Mouse (Mus musculus) gastrocnemius, postnatal 14 days (tissue): ENCODE results near the gene Kti12. TPM values are rescaled to one million over a fixed set of nuclear protein-coding genes. Genes with fewer than 3 reads are reported as not detected.
A peak's percentile ranks its signal among the peaks of the same experiment; 100 is the strongest.

ENCODE experiments used
- DNase-seq: peaks from one replicate; pipeline ENCODE4 v3.0.0; 2021; ENCODE audit warnings: mixed read lengths
- intact Hi-C: fragments of 180-260 bp; cut with DNase I; formaldehyde crosslinking; loops from one replicate; pipeline ENCODE4 v1.15.1; 2025; ENCODE audit warnings: low total_unique reads
- total RNA-seq, 2 experiments: library from RNA; stranded (reverse); gene quantifications; 2 replicates each; pipeline ENCODE4 v1.2.3; 2021

Kti12 gene
- total RNA-seq, 2 experiments from 2014 or later, result 16.6 to 21.2 TPM

DNA sequence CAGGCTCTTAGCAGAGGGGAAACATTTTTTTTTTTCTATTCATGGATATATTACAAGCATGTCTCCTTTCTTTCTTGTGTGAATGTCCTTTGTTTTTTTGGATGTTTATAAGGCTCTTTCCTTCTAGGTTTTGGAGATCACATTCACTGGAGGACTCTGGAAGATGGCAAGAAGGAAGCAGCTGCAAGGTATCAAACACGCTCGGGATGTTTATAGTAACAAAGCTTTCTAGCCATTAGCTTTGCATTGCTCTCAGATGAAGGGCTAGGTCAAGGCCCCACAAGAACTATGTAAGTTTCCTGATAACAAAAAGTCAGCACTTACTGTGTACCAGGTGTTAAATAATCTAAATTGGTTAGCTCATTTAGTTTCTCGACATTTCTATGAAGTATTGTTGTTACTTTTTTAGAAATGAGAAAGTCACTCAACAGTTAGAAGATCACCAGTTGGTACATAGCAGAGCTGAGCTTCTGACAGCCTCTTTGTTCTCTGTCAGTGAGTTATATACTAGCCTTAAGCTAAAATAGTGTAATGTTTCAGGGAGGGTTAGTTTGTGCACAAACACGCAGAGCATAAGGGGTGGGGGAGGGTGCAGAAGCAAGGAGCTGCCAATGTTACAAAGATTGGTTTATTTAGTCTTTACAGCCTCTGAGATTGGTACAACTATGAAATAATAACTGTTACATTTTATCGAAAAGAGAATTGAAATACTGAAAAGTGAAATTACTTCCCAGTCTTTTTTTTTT, 1.6 kb upstream of the Kti12 start:
- intact Hi-C loops, result no loop called here

DNA sequence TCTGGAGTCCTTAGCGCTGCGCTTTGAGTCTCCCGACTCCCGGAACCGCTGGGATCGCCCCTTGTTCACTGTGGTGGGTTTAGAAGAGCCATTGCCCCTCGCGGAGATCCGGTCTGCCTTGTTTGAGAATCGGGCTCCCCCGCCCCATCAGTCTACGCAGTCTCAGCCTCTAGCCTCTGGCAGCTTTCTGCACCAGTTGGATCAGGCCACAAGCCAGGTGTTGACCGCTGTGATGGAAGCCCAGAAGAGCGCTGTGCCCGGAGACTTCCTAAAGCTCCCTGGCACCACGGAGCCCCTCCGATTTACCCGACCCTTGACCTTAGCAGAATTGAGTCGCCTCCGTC, 892 bp downstream of the Kti12 start, which contains the start of gene A730015C16Rik:
Gene A730015C16Rik (minus strand): TSS at position 115 of the 344 bp plus-strand sequence.
- intact Hi-C loops, result no loop called here
- peak; percentile 39 for DNase-seq

More for the DNA sequence above, 1.6 kb upstream of the Kti12 start:
- no peak for DNase-seq

DNA sequence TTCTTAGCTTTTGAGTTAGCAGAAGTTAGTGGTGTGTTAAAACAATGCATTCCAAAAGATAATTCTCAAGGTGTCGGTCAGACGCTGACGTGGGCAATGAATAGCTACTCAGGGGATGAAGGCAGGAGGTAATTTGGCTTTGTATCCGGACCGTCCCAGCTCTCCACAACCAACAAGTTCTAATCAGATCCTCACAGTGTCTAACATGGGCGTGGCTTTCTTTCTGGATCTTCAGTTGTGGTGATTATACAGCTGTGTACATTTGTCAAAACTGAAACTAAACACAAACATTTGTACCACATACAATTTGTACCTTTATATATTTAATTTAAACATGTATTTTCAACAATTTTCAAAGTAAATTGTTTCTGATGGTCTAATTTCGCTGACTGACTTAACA, 19.2 kb downstream of the Kti12 start:
- intact Hi-C loops, result no loop called here

DNA sequence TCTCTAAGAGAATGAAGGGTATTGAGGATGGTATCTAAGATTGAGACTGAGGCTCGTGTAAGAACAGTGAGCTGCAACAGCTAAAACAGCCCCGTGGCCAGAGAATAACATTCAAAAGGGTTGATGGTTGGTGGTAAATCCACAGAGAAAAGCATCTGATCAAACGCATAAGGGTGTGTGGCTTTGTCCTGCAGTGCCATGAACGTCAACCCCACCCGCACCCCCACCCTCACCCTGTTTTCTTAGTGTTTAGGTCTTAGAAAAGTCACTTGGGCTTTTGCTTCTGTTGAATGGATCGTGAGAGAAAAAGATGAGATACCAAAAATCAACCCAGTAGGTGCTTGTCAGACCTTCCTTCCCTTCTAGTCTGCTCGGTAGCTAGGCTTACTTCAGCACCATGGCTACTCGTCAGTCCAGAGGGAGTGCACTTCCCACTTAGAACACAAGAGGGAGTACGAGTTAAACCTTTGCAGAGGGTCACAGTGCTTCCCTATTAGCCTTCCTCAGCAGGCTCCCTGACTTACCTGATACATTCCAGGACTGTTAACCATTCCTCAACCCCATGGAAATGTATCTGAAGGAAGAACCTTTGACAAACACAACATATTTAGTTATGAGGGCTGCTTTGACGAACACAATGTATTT, 22.3 kb downstream of the Kti12 start:
- peak; percentile 61 for DNase-seq
- intact Hi-C loops, result loop anchor here (5.0 to 10.0 kb wide), 2 partner anchors 107 to 295 kb away; no protein-coding TSS in a partner anchor

More for the DNA sequence above, 19.2 kb downstream of the Kti12 start:
- no peak for DNase-seq

DNA sequence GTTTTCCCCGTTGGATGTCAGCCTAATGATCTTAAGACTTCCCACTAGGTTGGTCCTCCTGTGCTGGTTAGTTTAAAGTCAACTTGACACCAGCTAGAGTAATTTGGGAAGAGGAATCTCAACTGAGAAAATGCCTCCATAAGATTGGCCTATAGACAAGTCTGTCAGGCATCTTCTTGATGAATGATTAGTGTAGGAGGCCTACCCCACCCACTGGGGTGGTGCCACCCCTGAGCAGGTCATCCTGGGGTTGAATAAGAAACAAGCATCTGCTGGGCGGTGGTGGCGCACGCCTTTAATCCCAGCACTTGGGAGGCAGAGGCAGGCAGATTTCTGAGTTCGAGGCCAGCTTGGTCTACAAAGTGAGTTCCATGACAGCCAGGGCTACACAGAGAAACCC, 26.2 kb downstream of the Kti12 start:
- no peak for DNase-seq
- intact Hi-C loops, result loop anchor here (5.0 to 10.0 kb wide), 2 partner anchors 104 to 291 kb away; no protein-coding TSS in a partner anchor

DNA sequence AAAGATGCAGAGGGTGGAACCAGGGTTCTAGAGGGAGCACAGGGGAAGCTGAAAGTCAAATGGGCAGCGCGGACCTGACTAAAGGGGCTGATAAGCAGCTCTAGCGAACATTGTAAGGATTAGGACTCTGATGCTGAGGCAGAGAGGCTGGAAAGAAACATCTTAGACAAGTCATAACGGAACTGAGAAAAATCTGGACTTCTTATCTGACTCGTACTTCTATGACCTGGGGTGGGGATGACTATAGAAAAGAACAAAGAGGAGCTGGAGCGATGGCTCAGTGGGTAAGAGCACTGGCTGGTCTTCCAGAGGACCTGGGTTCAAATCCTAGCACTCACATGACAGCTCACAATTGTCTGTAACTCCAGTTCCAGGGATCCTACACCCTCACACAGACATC, 30.3 kb downstream of the Kti12 start:
- no peak for DNase-seq
- intact Hi-C loops, result loop anchor here (10.0 kb wide), 1 partner anchor 287 kb away; no protein-coding TSS in a partner anchor

DNA sequence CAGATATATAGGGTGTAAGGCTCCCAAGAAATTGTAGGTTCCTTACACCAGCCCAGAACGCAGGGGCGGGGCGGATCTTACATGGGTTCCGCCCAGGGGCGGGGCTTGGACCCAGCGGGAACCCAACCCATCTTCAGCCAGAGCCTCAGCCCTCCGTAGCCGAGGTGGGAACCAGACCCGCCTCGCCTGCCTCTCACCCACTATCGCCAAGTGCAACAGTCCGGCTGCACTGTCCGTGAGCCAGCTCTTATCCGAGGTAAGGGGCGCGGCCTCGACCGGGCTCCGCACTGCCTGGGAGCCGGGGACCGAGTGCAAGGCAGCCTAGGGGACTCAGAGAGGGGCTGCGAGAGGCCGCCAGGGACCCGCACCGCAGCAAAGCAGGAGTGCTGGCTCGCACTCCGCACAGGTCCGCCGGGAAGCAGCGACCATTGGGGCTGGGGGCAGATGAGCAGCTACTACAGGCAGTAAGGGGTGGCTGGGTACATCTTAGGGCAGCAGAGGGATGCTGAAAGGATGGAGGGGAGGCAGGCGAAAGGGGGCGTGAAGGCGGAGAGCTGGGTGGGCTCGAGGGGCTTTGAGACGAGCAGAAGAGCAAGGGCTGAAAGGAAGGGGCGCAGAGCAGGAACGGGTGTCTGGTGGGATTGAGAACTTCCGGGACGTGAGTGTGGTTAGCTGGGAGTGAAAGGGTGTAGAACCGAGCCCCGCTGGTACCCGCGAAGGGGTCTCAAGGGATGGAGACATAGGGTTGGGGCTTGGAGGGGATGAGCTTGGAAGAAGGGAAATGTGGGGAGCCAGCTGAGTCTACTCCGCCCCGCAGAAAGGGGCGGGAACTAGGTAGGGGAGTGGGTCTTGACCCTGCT, 31.6 kb downstream of the Kti12 start, which contains the start of gene Rab3b:
Gene Rab3b (plus strand): TSS at position 101 of the 860 bp plus-strand sequence.
- peak; percentile 28 for DNase-seq
- intact Hi-C loops, result loop anchor here (10.0 kb wide), 1 partner anchor 286 kb away; no protein-coding TSS in a partner anchor

DNA sequence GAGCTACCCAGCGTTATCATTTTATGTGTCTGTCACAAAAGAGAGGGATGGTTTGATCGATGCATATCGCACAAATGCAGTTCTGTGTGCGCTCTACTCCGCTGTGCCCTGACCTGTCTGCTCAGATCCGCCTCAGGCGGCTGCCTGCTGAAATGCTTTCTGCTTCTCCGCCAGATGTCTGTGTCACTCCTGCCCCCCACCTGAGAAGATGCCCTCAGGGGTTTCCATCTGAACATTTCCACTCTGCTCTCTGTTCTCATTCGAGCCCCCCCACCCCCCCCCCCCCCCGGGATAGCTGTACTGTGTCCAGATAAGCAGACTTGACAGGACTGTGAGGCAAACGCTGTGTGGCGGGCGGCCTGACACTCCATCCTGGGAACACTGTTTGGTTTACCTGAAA, 36.2 kb downstream of the Kti12 start:
- DNase-seq, result no peak
- intact Hi-C loops, result no loop called here

DNA sequence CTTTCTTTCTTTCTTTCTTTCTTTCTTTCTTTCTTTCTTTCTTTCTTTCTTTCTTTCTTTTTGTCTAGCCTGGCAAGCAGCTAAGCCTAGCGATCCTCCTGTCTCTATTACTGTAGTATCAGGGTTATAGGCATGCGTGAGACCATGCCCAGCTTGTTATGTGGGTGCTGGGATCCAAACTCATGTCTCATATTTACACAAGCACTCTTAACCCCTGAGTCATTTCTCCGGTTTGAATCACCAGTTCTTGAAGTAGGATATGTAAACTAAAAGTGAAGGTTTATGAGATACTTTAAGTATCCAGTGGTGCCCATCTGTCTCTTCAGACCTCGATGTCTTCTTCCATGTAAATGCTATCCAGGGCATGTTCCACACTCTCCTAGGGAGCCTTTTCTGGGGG, 39.9 kb downstream of the Kti12 start:
- intact Hi-C loops, result no loop called here
- no peak for DNase-seq

DNA sequence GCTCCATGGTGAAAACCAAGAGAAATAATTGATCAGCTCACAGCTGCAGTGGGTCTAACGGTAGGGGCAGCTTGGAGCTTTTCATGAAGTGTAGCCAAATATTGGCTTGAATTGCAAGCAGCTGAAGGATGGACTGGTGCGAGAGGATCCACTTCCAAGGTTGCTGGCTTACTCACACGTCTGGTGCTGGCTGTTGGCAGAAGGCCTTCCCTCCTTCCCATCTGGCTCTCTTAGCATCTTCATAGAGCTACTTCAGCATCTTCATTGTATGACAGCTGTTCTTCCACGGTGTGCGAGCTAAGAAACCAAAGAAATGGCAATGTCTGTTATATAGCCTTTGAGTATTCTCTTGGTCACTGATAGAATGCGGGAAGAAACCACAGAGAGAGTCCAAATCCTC, 43.3 kb downstream of the Kti12 start:
- intact Hi-C loops, result no loop called here
- DNase-seq, result no peak

Other genes starting within 250 kb of the Kti12 start
- gene Cc2d1b, start 227.8 kb upstream of the Kti12 start, total RNA-seq, result 10 to 100 TPM; 16.8 to 17.2 TPM
- gene 3110021N24Rik, start 128.1 kb upstream of the Kti12 start, total RNA-seq, result under 1 TPM; 0.55 to 0.60 TPM
- 10 to 100 TPM; 26.7 to 27.2 TPM for gene Zfyve9, start 67.0 kb upstream of the Kti12 start, total RNA-seq
- gene Btf3l4, start 14.2 kb upstream of the Kti12 start, total RNA-seq, result 10 to 100 TPM; 59.8 to 67.1 TPM
- 10 to 100 TPM; 16.9 to 19.2 TPM for gene Txndc12, start 13.2 kb upstream of the Kti12 start, total RNA-seq
- under 1 TPM in 1 of 2 experiments, not detected in 1; 0.18 TPM for gene A730015C16Rik, start 834 bp downstream of the Kti12 start, total RNA-seq
- gene Rab3b, start 31.3 kb downstream of the Kti12 start, total RNA-seq, result under 1 TPM; 0.25 to 0.47 TPM
- gene Nrd1, start 152.9 kb downstream of the Kti12 start, total RNA-seq, result 10 to 100 TPM; 71.8 to 86.4 TPM